Mouse (Mus musculus): Measurements from ENCODE around the gene Olfr70. TPM values are rescaled to one million over a fixed set of nuclear protein-coding genes. Genes with fewer than 3 reads are reported as not detected.

The Olfr70 gene
- polyA plus RNA-seq, 1 experiment: not detected

DNA sequence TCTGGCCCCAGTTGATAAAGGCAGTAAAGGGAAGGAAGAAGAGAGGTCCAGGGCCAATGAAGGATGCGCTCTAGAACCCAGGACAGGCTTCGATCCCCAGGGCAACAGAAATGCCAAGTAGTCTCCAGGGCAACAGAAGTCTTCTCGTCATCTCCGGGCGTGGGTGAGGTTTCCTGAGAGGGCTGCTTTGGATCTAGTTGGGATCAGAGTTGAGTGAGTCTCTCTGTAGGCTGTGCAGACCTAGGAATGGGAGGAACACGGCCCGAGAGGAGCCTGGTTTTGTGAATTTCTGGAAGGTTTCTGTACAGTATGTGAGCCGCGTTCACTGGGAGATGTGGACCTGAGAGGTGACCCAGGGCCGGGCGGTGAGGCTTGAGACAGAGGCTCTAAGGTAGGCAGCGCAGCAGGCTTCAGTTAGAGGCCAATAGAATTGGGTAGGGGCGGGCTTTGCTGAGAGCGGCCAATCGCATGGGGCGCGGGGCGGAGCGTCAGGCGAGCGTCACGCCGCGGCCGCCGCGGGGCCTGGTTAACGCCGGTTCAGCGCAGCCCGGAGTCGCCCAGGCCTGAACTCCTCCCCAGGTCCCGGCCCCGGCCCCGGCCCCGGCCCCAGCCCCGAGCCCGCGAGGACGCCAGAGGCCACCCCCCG lies 31.7 kb downstream of the Olfr70 start, which contains the start of the genes Tmem8b and Fam221b:
Tmem8b (plus strand) TSS at position 190 of the 646 bp plus-strand sequence.
Fam221b (minus strand) TSS at position 364 of the 646 bp plus-strand sequence.
- peak; percentile 88 for TF ChIP-seq POLR2A (IDR thresholded peaks at IDR 0.05; ENCODE audit: borderline replicate concordance, insufficient read depth, low read length)
- no peak for TF ChIP-seq CTCF (IDR thresholded peaks at IDR 0.05; ENCODE audit: borderline replicate concordance, insufficient read depth, low read depth, low read length)
- under 1% methylated on average over 39 of the region's 41 CpGs for WGBS
- Histone ChIP-seq H3K27ac (ENCODE audit: insufficient read depth, low read length) (peak within 1 kb of the TSS; percentile 52), H3K4me3 (replicated peaks; ENCODE audit: insufficient read depth, low read depth, low read length) (peak within 1 kb of the TSS; percentile 88), H3K4me1 (ENCODE audit: control insufficient read depth, insufficient read depth, low read length) (peaks cover 15% of the 10 kb centered on the region), H3K27me3 (ENCODE audit: control insufficient read depth, insufficient read depth, low read length) (no peaks in the 10 kb centered on the region)
- DNase-seq: peak; percentile 94 to 95

GRCm38 (mm10) chr4:43666412-43666811 lies 34.2 kb downstream of the Olfr70 start:
- no peak for DNase-seq
- TF ChIP-seq POLR2A (IDR thresholded peaks at IDR 0.05; ENCODE audit: borderline replicate concordance, insufficient read depth, low read length) (no peak), CTCF (IDR thresholded peaks at IDR 0.05; ENCODE audit: borderline replicate concordance, insufficient read depth, low read depth, low read length) (peak; percentile 32; the same call in 1 of the 2 replicates)
- 25% methylated on average over 4 of the region's 4 CpGs for WGBS
- Histone ChIP-seq H3K27ac (ENCODE audit: insufficient read depth, low read length) (no peak overlapping the region), H3K4me1 (ENCODE audit: control insufficient read depth, insufficient read depth, low read length) (peaks cover 8% of the 10 kb centered on the region), H3K4me3 (replicated peaks; ENCODE audit: insufficient read depth, low read depth, low read length) (no peak overlapping the region), H3K27me3 (ENCODE audit: control insufficient read depth, insufficient read depth, low read length) (no peaks in the 10 kb centered on the region)

DNA sequence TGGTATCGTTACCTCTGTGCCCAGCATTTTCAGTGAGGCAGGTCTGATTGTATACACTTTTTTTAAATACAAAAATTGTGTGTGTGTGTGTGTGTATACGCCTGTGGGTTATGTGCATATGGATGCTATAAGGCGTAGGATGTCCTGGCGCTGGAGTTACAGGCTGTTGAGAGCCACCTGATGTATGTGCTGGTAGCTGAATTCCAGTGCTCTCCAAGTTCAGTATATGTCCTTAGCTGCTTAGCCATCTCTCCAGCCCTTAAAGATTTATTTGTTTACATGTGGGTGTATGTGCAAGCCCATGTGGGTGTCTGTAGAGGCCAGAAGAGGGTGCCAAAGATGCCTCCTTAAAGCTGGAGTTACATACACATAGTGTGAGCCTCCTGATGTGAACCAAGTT lies 43.5 kb downstream of the Olfr70 start:
- Histone ChIP-seq H3K27me3 (ENCODE audit: control insufficient read depth, insufficient read depth, low read length) (no peaks in the 10 kb centered on the region), H3K4me3 (replicated peaks; ENCODE audit: insufficient read depth, low read depth, low read length) (peak overlapping the region; percentile 43), H3K27ac (ENCODE audit: insufficient read depth, low read length) (peak overlapping the region; percentile 38; the same call in 1 of the 2 replicates), H3K4me1 (ENCODE audit: control insufficient read depth, insufficient read depth, low read length) (peaks cover 3% of the 10 kb centered on the region; the same call in 1 of the 2 replicates)
- DNase-seq: peak in 1 of 2 experiments; percentile 35
- 48% methylated on average over 4 of the region's 4 CpGs for WGBS
- TF ChIP-seq CTCF (IDR thresholded peaks at IDR 0.05; ENCODE audit: borderline replicate concordance, insufficient read depth, low read depth, low read length) (no peak), POLR2A (IDR thresholded peaks at IDR 0.05; ENCODE audit: borderline replicate concordance, insufficient read depth, low read length) (no peak)

- peak within 1 kb of the TSS; percentile 80 for H3K4me3 ChIP-seq (replicated peaks; ENCODE audit: insufficient read depth, low read depth, low read length)
- under 1% methylated on average over 34 of the region's 34 CpGs for WGBS
- H3K27ac ChIP-seq (ENCODE audit: insufficient read depth, low read length): peak within 1 kb of the TSS; percentile 86
- TF ChIP-seq CTCF (IDR thresholded peaks at IDR 0.05; ENCODE audit: borderline replicate concordance, insufficient read depth, low read depth, low read length): no peak
- TF ChIP-seq POLR2A (IDR thresholded peaks at IDR 0.05; ENCODE audit: borderline replicate concordance, insufficient read depth, low read length): peak; percentile 94
- peak; percentile 96 to 100 for DNase-seq
- H3K4me1 ChIP-seq (ENCODE audit: control insufficient read depth, insufficient read depth, low read length): peaks cover 3% of the 10 kb centered on the region; the same call in 1 of the 2 replicates
- H3K27me3 ChIP-seq (ENCODE audit: control insufficient read depth, insufficient read depth, low read length): no peaks in the 10 kb centered on the region
These were observed 44.1 kb downstream of the Olfr70 start, which contains the start of gene Hint2 for GRCm38 (mm10) chr4:43656339-43657109. Hint2 (minus strand) TSS chr4:43656466.

DNA sequence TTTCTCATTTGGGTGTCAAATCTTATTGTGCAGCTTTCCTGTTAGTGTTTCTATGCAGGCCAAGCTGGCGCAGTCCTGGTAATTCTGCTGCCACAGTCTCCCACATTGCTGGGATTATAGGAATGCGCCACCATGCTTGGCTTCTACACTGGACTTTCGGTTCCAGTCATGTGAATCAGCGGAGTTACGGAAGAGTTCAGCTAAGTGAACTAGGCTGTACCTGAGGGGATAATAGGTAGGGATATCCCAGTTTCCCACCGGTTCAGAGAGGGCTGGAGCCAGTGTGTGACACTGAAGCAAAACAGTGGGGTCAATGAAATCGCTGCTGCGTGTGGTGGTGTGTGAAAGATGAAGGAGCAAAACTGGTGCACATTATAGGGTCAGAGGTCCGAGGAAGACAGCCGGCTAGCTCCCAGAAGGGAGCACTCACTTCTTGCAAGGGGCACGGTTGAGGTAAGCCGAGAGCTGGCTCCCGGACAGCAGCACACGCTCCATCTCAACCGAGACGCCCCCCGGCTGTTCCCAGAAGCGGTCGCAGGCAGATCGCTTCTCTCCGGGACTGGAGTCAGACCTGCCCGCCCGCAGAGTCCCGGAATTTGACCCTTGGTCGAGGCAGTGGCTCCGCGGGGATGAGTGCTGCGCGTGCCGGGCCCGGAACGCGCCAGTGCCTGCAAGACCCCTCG lies 44.8 kb downstream of the Olfr70 start:
- DNase-seq: peak in 1 of 2 experiments; percentile 46
- H3K4me3 ChIP-seq (replicated peaks; ENCODE audit: insufficient read depth, low read depth, low read length): peak overlapping the region; percentile 80
- 2% methylated on average over 34 of the region's 34 CpGs for WGBS

DNA sequence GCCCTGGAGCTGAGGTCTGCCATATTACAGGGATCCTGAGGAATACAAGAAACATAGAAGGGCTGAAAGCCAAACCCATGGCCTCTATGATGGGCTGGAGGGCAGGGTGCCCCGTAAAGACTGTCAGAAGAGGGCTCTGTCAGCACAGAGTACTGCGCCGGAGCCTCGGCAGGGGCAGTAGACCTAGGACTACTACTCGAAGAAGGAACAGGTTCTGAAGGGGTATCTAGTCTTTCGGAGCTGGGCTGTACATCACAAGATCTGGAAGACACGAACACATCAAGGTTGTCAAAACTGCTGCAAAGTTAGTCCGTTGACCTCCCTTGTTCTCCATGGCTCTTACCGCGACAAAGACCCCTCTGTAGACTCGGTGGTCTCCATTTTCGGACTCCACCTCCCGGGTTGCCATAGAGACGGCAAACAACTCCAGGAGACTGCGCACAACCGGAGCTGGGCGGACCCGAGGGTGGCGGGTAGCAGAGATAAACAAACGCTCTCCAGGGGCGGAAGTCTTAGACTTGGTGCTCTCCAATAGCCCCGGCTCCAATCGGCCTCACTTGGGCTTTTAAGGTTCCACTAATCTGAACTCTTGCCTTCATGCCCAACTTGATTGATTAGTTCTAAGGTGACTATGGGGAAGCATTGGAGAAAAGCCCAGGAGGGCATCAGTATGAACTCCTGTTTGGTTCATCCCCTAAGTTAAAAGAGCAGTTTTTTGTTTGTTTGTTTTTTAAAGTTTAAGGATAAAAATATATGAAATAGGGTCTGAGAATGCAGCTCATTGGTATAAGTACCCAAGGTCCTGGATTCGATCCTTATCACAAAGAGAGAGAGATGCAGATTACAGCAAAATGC lies 47.2 kb downstream of the Olfr70 start, which contains the start of gene Spag8:
Spag8 (minus strand) TSS at position 434 of the 855 bp plus-strand sequence.
- H3K4me3 ChIP-seq (replicated peaks; ENCODE audit: insufficient read depth, low read depth, low read length): no peak within 1 kb of the TSS
- peaks cover 3% of the 10 kb centered on the region; the same call in 1 of the 2 replicates for H3K4me1 ChIP-seq (ENCODE audit: control insufficient read depth, insufficient read depth, low read length)
- TF ChIP-seq CTCF (IDR thresholded peaks at IDR 0.05; ENCODE audit: borderline replicate concordance, insufficient read depth, low read depth, low read length) (no peak), POLR2A (IDR thresholded peaks at IDR 0.05; ENCODE audit: borderline replicate concordance, insufficient read depth, low read length) (no peak)
- no peak within 1 kb of the TSS for H3K27ac ChIP-seq (ENCODE audit: insufficient read depth, low read length)
- 21% methylated on average over 24 of the region's 24 CpGs for WGBS
- H3K27me3 ChIP-seq (ENCODE audit: control insufficient read depth, insufficient read depth, low read length): no peaks in the 10 kb centered on the region
- peak; percentile 10 to 19 for DNase-seq

More for the DNA sequence above, 44.8 kb downstream of the Olfr70 start:
- peak overlapping the region; percentile 86 for H3K27ac ChIP-seq (ENCODE audit: insufficient read depth, low read length)
- TF ChIP-seq CTCF (IDR thresholded peaks at IDR 0.05; ENCODE audit: borderline replicate concordance, insufficient read depth, low read depth, low read length): no peak
- H3K27me3 ChIP-seq (ENCODE audit: control insufficient read depth, insufficient read depth, low read length): no peaks in the 10 kb centered on the region
- H3K4me1 ChIP-seq (ENCODE audit: control insufficient read depth, insufficient read depth, low read length): peaks cover 3% of the 10 kb centered on the region; the same call in 1 of the 2 replicates

All from cerebellum, adult 2 months (tissue).